7 mouse cellular contexts compared by ENCODE assay signal in the genomic region with DNA sequence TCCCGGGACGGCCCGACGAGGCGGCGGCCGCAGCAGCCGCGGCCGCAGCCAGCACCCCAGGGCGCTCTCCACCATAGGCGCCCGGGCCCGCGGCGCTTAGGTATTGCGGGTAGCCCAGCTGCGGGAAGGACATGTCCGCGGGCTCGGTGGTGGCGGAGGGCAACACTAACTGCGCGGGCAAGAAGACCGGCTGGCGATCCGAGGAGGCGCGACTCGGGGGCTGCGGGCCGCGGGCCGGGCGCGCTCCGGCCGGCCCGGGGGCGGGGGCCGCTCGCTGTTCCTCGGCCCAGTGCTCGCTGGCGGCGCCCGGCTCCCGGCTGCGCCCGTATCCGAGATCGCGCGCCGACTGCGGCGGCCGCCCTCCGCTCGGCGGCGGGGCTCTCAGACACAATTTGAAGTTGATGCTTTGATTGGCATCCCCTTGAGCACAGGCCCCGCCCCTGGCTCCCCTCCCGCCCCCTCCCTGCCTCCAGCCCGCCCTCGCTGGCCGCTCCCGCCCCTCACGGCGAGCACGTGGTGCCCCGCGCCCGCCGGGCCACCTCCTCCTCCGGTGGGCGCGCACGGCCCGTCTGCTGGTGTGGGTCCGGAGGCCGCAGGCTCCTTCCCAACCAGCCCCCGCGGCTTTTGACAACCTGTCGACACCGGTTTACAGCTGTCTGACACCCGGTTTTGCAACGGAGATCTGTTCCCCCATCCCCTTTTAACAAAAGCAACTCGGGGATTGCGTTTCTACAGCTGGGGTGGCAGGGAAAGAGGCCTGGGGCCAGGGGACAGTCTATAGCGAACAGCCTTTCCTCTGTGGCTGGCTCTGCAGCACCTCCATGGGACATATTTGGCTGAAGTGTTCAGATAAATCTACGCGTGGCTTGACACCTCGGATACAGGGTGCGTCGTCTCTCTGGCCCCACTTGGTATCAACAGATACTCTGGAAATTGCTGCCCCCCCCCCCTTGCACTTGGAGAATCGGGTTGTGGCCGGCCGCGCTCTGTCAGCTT. TPM values are rescaled to one million over a fixed set of nuclear protein-coding genes. Genes with fewer than 3 reads are reported as not detected.
A peak's percentile ranks its signal among the peaks of the same experiment; 100 is the strongest.
DNase-seq lines count a peak whose midpoint lies in the region; ATAC-seq lines count a peak whose summit lies in the region.

A gene (minus strand): TSS at position 368 of the 996 bp plus-strand sequence.

- H3K9ac ChIP-seq in hindbrain, embryonic 12.5 days, result peak within 1 kb of the TSS; percentile 96
- H3K9ac ChIP-seq in liver, embryonic 12.5 days, result no peak within 1 kb of the TSS
- peak within 1 kb of the TSS; percentile 79 for H3K9ac ChIP-seq in neural tube, embryonic 13.5 days

- peak within 1 kb of the TSS; percentile 67 for H3K4me2 ChIP-seq in hindbrain, embryonic 12.5 days (replicated peaks)
- H3K4me2 ChIP-seq in liver, embryonic 12.5 days, result peak within 1 kb of the TSS; percentile 59
- peak within 1 kb of the TSS; percentile 70 for H3K4me2 ChIP-seq in neural tube, embryonic 13.5 days

- peak within 1 kb of the TSS; percentile 78 for H3K4me3 ChIP-seq in hindbrain, embryonic 12.5 days
- peak within 1 kb of the TSS; percentile 32 for H3K4me3 ChIP-seq in liver, embryonic 12.5 days
- H3K4me3 ChIP-seq in neural tube, embryonic 13.5 days, result peak within 1 kb of the TSS; percentile 52

- peaks cover 5% of the 10 kb centered on the region for H3K36me3 ChIP-seq in hindbrain, embryonic 12.5 days
- no peaks in the 10 kb centered on the region for H3K36me3 ChIP-seq in liver, embryonic 12.5 days
- H3K36me3 ChIP-seq in neural tube, embryonic 13.5 days, result no peaks in the 10 kb centered on the region

- no peaks in the 10 kb centered on the region for H3K9me3 ChIP-seq in hindbrain, embryonic 12.5 days (replicated peaks)
- no peaks in the 10 kb centered on the region for H3K9me3 ChIP-seq in liver, embryonic 12.5 days (replicated peaks)
- no peaks in the 10 kb centered on the region for H3K9me3 ChIP-seq in neural tube, embryonic 13.5 days

- peaks cover 68% of the 10 kb centered on the region for H3K27me3 ChIP-seq in hindbrain, embryonic 12.5 days
- peaks cover 100% of the 10 kb centered on the region for H3K27me3 ChIP-seq in liver, embryonic 12.5 days (replicated peaks)
- H3K27me3 ChIP-seq in neural tube, embryonic 13.5 days, result peaks cover 97% of the 10 kb centered on the region

- H3K27ac ChIP-seq in hindbrain, embryonic 12.5 days, result peak within 1 kb of the TSS; percentile 94
- H3K27ac ChIP-seq in liver, embryonic 12.5 days, result no peak within 1 kb of the TSS
- H3K27ac ChIP-seq in neural tube, embryonic 13.5 days (replicated peaks), result peak within 1 kb of the TSS; percentile 74

- under 1% methylated on average over 80 of the region's 100 CpGs for WGBS in hindbrain, embryonic 12.5 days
- 2% methylated on average over 90 of the region's 100 CpGs for WGBS in liver, embryonic 12.5 days (ENCODE audit: insufficient replicate concordance)
- WGBS in neural tube, embryonic 13.5 days, result under 1% methylated on average over 95 of the region's 100 CpGs

- peaks cover 37% of the 10 kb centered on the region for H3K4me1 ChIP-seq in hindbrain, embryonic 12.5 days
- no peaks in the 10 kb centered on the region for H3K4me1 ChIP-seq in liver, embryonic 12.5 days
- H3K4me1 ChIP-seq in neural tube, embryonic 13.5 days (replicated peaks), result peaks cover 66% of the 10 kb centered on the region

- DNase-seq in NIH3T3 (ENCODE audit: low read depth), result peak; percentile 90
- DNase-seq in embryo, embryonic 10.5 days (ENCODE audit: low spot score), result peak; percentile 85
- DNase-seq in layer of hippocampus, adult 11-12 months (ENCODE audit: low spot score), result no peak
- DNase-seq in cerebellum, adult 8-10 months, result no peak

- ATAC-seq in hindbrain, embryonic 12.5 days (ENCODE audit: low FRiP score), result peak; percentile 81
- no peak for ATAC-seq in liver, embryonic 12.5 days
- peak; percentile 61 for ATAC-seq in neural tube, embryonic 13.5 days (ENCODE audit: low read depth)

RNA-seq across cellular contexts. Expression of the gene that starts here (rescaled TPM):
- 16.1 and 18.6 TPM in 2 replicates for polyA plus RNA-seq in hindbrain, embryonic 12.5 days (2016; fragmentation: Nextera tagmentation; extraction: Ambion mirVana)
- polyA plus RNA-seq in liver, embryonic 12.5 days (2016; fragmentation: Nextera tagmentation; extraction: Ambion mirVana), result 0.12 TPM in 1 of 2 replicates, not detected in the other
- polyA plus RNA-seq in neural tube, embryonic 13.5 days (2015; fragmentation: Nextera tagmentation; extraction: Ambion mirVana), result 2.9 and 3.8 TPM in 2 replicates

Comparison
In these comparisons a context has a peak if more than half of its experiments do, and no peak if none do; other contexts are left out.
1. DNase-seq: peak in NIH3T3 (single experiment) and embryo, embryonic 10.5 days (single experiment); none in layer of hippocampus, adult 11-12 months (single experiment) and cerebellum, adult 8-10 months (single experiment).
2. Peak in every context shown above with its lines, with median percentiles within 50 percentile points of each other: H3K4me2 ChIP-seq and H3K4me3 ChIP-seq.